Mouse (Mus musculus): Measurements from ENCODE around the gene Suclg2.

DNA sequence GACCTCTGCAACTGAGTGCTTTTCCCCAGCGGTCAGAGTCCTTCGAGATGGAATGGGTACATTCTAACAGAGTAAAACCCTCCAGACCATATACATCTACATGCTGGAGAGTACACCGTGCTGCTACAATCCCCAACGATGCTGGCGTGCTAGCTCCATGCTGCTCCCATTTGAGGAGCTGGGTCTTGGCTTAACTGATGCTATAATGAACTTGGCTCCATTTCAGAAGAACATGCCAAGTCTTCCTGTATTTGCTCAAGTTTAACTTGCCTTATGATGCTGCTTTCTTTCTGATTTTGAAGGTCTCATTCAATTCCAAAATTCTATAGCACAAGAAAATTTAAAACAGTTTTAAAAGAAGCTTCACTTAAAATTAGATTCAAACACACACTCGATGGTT, 162.3 kb downstream of the Suclg2 start:
- no peak for TF ChIP-seq CTCF (IDR thresholded peaks at IDR 0.05; ENCODE audit: low read depth)
- no peak for TF ChIP-seq EP300 (optimal IDR thresholded peaks at IDR 0.05)
